Mouse (Mus musculus): ENCODE data around the gene Krtap16-1.

Krtap16-1 gene

GRCm38 (mm10) chr11:99964213-99964612, 22.2 kb downstream of the Krtap16-1 start:
- no peak for DNase-seq (ENCODE audit: low spot score)

GRCm38 (mm10) chr11:99948175-99948574, 38.2 kb downstream of the Krtap16-1 start, which contains the start of gene Krtap9-5:
Gene Krtap9-5, plus strand, starts transcription at chr11:99948475.
- no peak for DNase-seq (ENCODE audit: low spot score)

DNA sequence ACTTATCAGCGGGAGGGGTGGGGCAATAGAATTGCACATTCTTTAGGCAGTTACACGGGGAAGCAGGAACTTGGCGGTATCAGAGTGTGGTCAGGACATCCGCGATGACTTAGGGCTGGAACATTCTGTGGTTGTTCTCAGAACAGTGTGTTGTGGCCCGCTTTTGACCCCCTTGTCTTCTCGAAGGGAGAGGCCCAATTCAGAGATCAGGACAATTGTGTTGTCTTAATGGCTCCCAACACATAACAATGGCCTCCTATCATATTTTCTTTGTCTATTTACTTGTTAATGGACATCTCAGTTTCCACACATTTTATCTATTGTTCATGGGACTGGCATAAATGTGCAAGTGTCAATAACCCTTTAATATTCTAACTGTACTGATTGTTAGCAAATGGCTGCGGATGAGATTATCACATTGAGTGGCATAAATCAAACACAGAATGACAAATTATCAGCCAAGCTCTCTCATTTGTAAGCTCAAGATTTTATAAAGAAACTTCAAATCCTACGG, 48.6 kb downstream of the Krtap16-1 start:
- DNase-seq (ENCODE audit: low spot score) = no peak

DNA sequence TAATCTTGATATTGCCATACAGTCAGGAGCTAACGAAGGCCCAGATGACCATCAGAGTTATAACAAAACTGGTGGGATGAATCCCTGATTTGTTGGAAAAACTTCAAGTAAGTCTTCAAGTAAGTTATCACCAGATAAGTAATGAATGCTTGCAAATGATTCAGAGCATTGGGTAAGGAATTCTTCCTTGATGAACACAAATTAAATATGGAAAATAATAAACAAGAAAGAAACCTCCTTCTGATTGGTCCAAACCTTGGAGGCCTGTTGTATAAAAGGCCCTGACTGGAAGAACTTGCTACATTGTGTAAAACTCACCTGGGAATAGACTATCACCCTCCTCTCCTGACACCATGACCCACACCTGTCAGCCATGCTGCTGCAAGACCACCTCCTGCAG, 50.4 kb downstream of the Krtap16-1 start, which contains the start of gene Krtap31-2:
Gene Krtap31-2 (plus strand): TSS at position 301 of the 400 bp plus-strand sequence.
- DNase-seq (ENCODE audit: low spot score) = no peak
